Mouse (Mus musculus): Measurements from ENCODE around the gene Mtr.
"Not testable (repeated sequence)": the region's sequence is repeated elsewhere in the genome, so short reads cannot be mapped to it uniquely, and the experiment has no call there.

Gene Mtr

GRCm38 (mm10) chr13:12159288-12160120, 98.4 kb downstream of the Mtr start:
- no peak for DNase-seq (ENCODE audit: low read depth)

- DNase-seq (ENCODE audit: low read depth) = no peak
These were observed 104.0 kb downstream of the Mtr start for GRCm38 (mm10) chr13:12153922-12154321.

DNA sequence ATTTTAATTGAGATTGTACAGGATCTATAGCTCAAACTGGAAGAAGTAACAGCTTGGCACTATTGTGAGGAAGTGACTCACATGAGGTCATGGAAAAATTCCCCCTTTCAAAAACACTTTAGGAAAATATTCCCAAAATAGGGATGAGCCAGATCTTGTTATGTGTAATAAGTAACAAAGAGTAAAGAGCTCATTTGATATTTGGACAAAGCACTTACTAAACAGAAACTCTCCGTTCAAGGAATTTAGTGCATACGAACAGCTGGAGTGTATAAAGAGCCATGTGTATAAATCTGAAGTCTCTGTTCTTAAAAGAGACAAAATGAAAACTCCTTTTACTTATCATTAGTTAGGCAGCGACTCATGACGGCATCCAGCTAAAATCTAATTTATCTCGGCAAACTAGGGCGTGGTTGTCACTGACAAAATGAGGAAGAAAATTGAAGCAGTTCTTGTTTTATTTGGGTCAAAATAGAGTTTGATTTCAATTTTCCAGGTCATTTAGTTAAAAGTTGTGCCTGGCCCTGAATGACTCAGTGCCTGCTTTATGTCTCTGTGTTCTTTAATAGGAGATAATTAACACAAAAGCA, 110.9 kb downstream of the Mtr start:
- no peak for DNase-seq (ENCODE audit: low read depth)

- DNase-seq (ENCODE audit: low read depth) = no peak
These were observed 111.5 kb downstream of the Mtr start for GRCm38 (mm10) chr13:12146402-12146801.

DNA sequence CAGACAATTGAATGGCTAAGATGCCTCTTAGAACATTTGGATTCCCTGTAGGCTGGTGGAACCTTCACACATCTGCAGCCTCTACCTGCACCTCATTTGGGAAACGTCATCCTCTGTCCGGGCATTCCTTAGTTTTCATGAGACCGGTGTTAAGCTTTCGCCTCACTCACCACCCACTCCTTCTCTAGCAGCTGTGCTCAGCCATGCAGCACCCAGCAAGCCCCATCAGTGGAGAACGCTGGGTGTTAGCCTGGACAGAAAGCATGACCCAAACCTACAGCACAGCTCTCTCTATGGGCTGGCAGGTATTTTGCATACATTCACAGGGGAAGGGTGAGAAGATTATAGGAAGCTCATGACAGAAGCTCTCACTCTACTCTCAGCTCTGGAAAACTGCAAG, 114.6 kb downstream of the Mtr start:
- no peak for DNase-seq (ENCODE audit: low read depth)

DNA sequence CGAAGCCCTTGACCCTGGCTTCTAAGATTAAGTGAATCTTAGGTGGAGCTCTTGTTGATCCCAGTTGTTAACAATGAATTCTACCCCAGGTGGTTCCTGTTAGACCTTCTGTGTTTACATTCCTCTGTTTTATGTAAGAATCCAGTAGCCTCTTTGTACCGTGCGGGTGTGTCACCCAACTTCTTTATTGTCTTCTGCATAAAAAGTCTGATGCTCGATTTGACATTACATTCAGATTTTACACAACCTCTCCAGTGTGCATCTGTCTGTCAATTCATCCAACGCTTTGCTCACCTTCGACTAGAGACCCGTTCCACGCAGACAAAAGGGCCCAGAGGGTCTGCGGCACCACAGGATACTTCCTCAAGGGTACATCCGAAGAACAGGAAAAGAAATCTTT, 121.5 kb downstream of the Mtr start:
- DNase-seq (ENCODE audit: low read depth) = not testable (repeated sequence)

- no peak for DNase-seq (ENCODE audit: low read depth)
These were observed 124.4 kb downstream of the Mtr start for GRCm38 (mm10) chr13:12133549-12133948.
